Mouse (Mus musculus) embryonic fibroblast, embryonic 13.5 days (primary cell): ENCODE data around the gene Sel1l3.

ENCODE experiments used
- CTCF ChIP-seq: IDR thresholded peaks from 2 replicates; pipeline ENCODE4 v1.5.1; 2011; ENCODE audit warnings: mild to moderate bottlenecking, control low read depth, low read length, moderate library complexity, borderline replicate concordance; ENCODE audit not compliant: insufficient read depth
- POLR2A ChIP-seq: IDR thresholded peaks from 2 replicates; pipeline ENCODE4 v1.6.1; 2011; ENCODE audit warnings: low read depth, mild to moderate bottlenecking, control low read depth, low read length, moderate library complexity

DNA sequence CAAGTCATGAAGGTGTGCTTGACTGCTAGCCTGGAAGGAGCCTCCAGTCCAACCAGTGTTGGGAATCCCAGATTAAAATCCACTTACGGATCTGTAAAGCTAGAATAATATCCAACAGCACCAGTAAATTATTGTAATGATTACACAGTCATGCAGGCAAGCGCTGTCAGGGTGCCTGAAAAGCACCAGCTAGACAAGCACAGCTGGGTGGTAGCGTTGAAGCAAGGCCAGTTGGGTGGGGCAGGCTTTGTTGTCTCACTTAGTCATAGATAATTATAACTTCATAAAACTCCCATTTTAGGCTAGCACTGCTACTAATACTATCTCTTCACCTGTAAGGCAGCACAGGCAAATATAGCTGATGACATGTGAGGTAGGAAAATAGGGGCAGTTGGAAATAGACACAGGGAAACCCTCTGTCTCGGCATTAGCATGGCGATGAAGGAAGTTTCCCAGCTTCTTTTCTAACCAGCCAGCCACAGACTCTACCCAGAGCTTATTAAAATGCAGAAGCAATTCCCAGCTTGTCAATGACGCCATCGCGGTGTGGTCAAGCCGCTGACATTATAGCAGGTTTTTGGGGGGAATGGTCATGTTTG is 152.1 kb downstream of the Sel1l3 start:
- no peak for TF ChIP-seq POLR2A
- no peak for TF ChIP-seq CTCF
